Mouse (Mus musculus) midbrain, postnatal 0 days (tissue): ENCODE results near the gene Hoxc6. TPM values are rescaled to one million over a fixed set of nuclear protein-coding genes. Genes with fewer than 3 reads are reported as not detected.

Source experiments
- ATAC-seq: fragments of 200-750 bp; cut with Nextera tagmentation; 2 replicates; pipeline ENCODE4 v1.8.0; 2017; ENCODE audit warnings: moderate number of reproducible peaks, mild to moderate bottlenecking, moderate TSS enrichment, moderate library complexity; ENCODE audit not compliant: low FRiP score
- DNase-seq: peaks from one replicate; pipeline ENCODE4 v3.0.0-alpha.2; 2015; ENCODE audit warnings: low spot score
- H3K27ac ChIP-seq: fragments of 300-500 bp; sonication (generic); 2 replicates; pipeline ENCODE4 v1.5.1; 2014; ENCODE audit warnings: low read depth, mild to moderate bottlenecking, low read length, mixed read lengths
- H3K27me3 ChIP-seq: fragments of 300-500 bp; sonication (generic); 2 replicates; pipeline ENCODE4 v1.6.1; 2014; ENCODE audit warnings: low read length, control low read depth, mixed read lengths; ENCODE audit not compliant: insufficient read depth
- H3K36me3 ChIP-seq: fragments of 300-500 bp; sonication (generic); 2 replicates; pipeline ENCODE4 v1.6.1; 2014; ENCODE audit warnings: low read length, control low read depth, mixed read lengths; ENCODE audit not compliant: insufficient read depth
- H3K4me1 ChIP-seq: fragments of 300-500 bp; sonication (generic); 2 replicates; pipeline ENCODE4 v1.6.1; 2014; ENCODE audit warnings: mild to moderate bottlenecking, control low read depth, antibody characterized with exemption, low read length, mixed read lengths; ENCODE audit not compliant: insufficient read depth
- H3K4me2 ChIP-seq: fragments of 300-500 bp; sonication (generic); 2 replicates; pipeline ENCODE4 v1.6.1; 2014; ENCODE audit warnings: low read depth, mild to moderate bottlenecking, low read length, mixed read lengths; ENCODE audit not compliant: poor library complexity, severe bottlenecking
- H3K4me3 ChIP-seq: fragments of 300-500 bp; sonication (generic); 2 replicates; pipeline ENCODE4 v1.5.1; 2014; ENCODE audit warnings: low read depth, mild to moderate bottlenecking, low read length, moderate library complexity
- H3K9ac ChIP-seq: fragments of 300-500 bp; sonication (generic); replicated peaks from 2 replicates; pipeline ENCODE4 v1.6.1; 2014; ENCODE audit warnings: mild to moderate bottlenecking, low read length, moderate library complexity, mixed read lengths; ENCODE audit not compliant: poor library complexity, severe bottlenecking
- H3K9me3 ChIP-seq: fragments of 300-500 bp; sonication (generic); 2 replicates; pipeline ENCODE4 v1.6.1; 2016; ENCODE audit warnings: low read length, control low read depth
- CTCF ChIP-seq: IDR thresholded peaks from 2 replicates; pipeline ENCODE4 v1.5.1; 2016; ENCODE audit warnings: antibody characterized with exemption, mild to moderate bottlenecking
- WGBS: fragments of 180-500 bp; shearing (Covaris S2); extraction: QIAGEN DNeasy Blood & Tissue Kit; methylation state at CpG from one replicate; pipeline ENCODE4 v1.1.7; 2014; 5-methylcytosine and 5-hydroxymethylcytosine counted together
- polyA plus RNA-seq: library from polyadenylated mRNA; unstranded; fragments of >200 nt; fragmentation: Nextera tagmentation; extraction: Ambion mirVana; gene quantifications from 2 replicates; pipeline ENCODE4 v1.2.1, GENCODE M21; 2015
- total RNA-seq: library from RNA; depleted of rRNA; stranded (reverse); fragments of >200 nt; gene quantifications from 2 replicates; pipeline ENCODE4 v1.2.3, GENCODE M21; 2014

The Hoxc6 gene
- total and polyA plus RNA-seq, 2 experiments from 2014 or later, result not detected

- under 1% methylated on average over 43 of the region's 43 CpGs for WGBS
- no peak for TF ChIP-seq CTCF
- DNase-seq (no peak), ATAC-seq (no peak)
- H3K4me1 ChIP-seq, result no peaks in the 10 kb centered on the region
- H3K27me3 ChIP-seq, result peaks cover 93% of the 10 kb centered on the region
- H3K36me3 ChIP-seq, result no peaks in the 10 kb centered on the region
- H3K9ac ChIP-seq, result no peak overlapping the region
- no peak overlapping the region for H3K4me3 ChIP-seq
- H3K27ac ChIP-seq, result no peak overlapping the region
- H3K9me3 ChIP-seq, result no peaks in the 10 kb centered on the region
- H3K4me2 ChIP-seq, result no peak overlapping the region
These were observed 29.5 kb downstream of the Hoxc6 start for GRCm38 (mm10) chr15:103027266-103028235.

GRCm38 (mm10) chr15:103028916-103029512 lies 31.0 kb downstream of the Hoxc6 start:
- H3K27me3 ChIP-seq, result peaks cover 91% of the 10 kb centered on the region
- H3K36me3 ChIP-seq, result no peaks in the 10 kb centered on the region
- H3K27ac ChIP-seq, result no peak overlapping the region
- H3K4me2 ChIP-seq, result no peak overlapping the region
- ATAC-seq (no peak), DNase-seq (no peak)
- H3K4me1 ChIP-seq, result no peaks in the 10 kb centered on the region
- H3K9ac ChIP-seq, result no peak overlapping the region
- H3K4me3 ChIP-seq, result no peak overlapping the region
- no peaks in the 10 kb centered on the region for H3K9me3 ChIP-seq
- 9% methylated on average over 9 of the region's 9 CpGs for WGBS
- TF ChIP-seq CTCF, result no peak

- ATAC-seq (no peak), DNase-seq (no peak)
- Histone ChIP-seq H3K4me1 (no peaks in the 10 kb centered on the region), H3K36me3 (no peaks in the 10 kb centered on the region), H3K27me3 (peaks cover 91% of the 10 kb centered on the region), H3K4me2 (no peak overlapping the region), H3K9ac (no peak overlapping the region), H3K27ac (no peak overlapping the region), H3K4me3 (no peak overlapping the region), H3K9me3 (no peaks in the 10 kb centered on the region)
- WGBS, result 2% methylated on average over 8 of the region's 8 CpGs
- TF ChIP-seq CTCF, result no peak
These were observed 32.1 kb downstream of the Hoxc6 start for GRCm38 (mm10) chr15:103030142-103030541.

GRCm38 (mm10) chr15:103032167-103032566 lies 34.1 kb downstream of the Hoxc6 start:
- H3K27me3 ChIP-seq, result peaks cover 92% of the 10 kb centered on the region
- WGBS, result no CpG with 5 or more reads among the region's 3 CpGs
- no peak overlapping the region for H3K4me3 ChIP-seq

GRCm38 (mm10) chr15:103032646-103033575 lies 34.9 kb downstream of the Hoxc6 start:
- ATAC-seq (no peak), DNase-seq (no peak)
- H3K27ac ChIP-seq, result no peak overlapping the region
- no peak overlapping the region for H3K4me2 ChIP-seq
- H3K4me3 ChIP-seq, result no peak overlapping the region
- H3K9ac ChIP-seq, result no peak overlapping the region
- TF ChIP-seq CTCF, result no peak
- peaks cover 92% of the 10 kb centered on the region for H3K27me3 ChIP-seq
- H3K36me3 ChIP-seq, result no peaks in the 10 kb centered on the region
- no peaks in the 10 kb centered on the region for H3K9me3 ChIP-seq
- WGBS, result 2% methylated on average over 26 of the region's 26 CpGs
- no peaks in the 10 kb centered on the region for H3K4me1 ChIP-seq

More at GRCm38 (mm10) chr15:103032167-103032566, 34.1 kb downstream of the Hoxc6 start:
- DNase-seq (no peak), ATAC-seq (no peak)
- Histone ChIP-seq H3K4me2 (no peak overlapping the region), H3K9me3 (no peaks in the 10 kb centered on the region), H3K27ac (no peak overlapping the region), H3K4me1 (no peaks in the 10 kb centered on the region), H3K36me3 (no peaks in the 10 kb centered on the region), H3K9ac (no peak overlapping the region)
- no peak for TF ChIP-seq CTCF
